Mouse (Mus musculus) brown adipose tissue, adult 24 weeks (tissue): ENCODE data around the gene 2610507B11Rik. TPM values are rescaled to one million over a fixed set of nuclear protein-coding genes. Genes with fewer than 3 reads are reported as not detected.

Experiments
- H3K27ac ChIP-seq: fragments of 200-500 bp; replicated peaks from 2 replicates; pipeline ENCODE4 v1.5.1; 2012; ENCODE audit warnings: low read depth, mild to moderate bottlenecking, low read length
- H3K4me1 ChIP-seq: fragments of 200-500 bp; 2 replicates; pipeline ENCODE4 v1.6.1; 2012; ENCODE audit warnings: low read length, mixed read lengths; ENCODE audit not compliant: control insufficient read depth, insufficient read depth, insufficient read length
- H3K4me3 ChIP-seq: fragments of 200-500 bp; 2 replicates; pipeline ENCODE4 v1.5.1; 2012; ENCODE audit warnings: low read depth, mild to moderate bottlenecking, low read length, moderate library complexity; ENCODE audit not compliant: insufficient read depth
- polyA plus RNA-seq: library from polyadenylated mRNA; stranded (reverse); fragments of >200 nt; gene quantifications from 2 replicates; pipeline ENCODE4 v1.2.4, GENCODE M21; 2012; ENCODE audit not compliant: missing spikeins, insufficient read depth, insufficient read length

2610507B11Rik gene
- 74.3 and 104 TPM in 2 replicates for polyA plus RNA-seq

DNA sequence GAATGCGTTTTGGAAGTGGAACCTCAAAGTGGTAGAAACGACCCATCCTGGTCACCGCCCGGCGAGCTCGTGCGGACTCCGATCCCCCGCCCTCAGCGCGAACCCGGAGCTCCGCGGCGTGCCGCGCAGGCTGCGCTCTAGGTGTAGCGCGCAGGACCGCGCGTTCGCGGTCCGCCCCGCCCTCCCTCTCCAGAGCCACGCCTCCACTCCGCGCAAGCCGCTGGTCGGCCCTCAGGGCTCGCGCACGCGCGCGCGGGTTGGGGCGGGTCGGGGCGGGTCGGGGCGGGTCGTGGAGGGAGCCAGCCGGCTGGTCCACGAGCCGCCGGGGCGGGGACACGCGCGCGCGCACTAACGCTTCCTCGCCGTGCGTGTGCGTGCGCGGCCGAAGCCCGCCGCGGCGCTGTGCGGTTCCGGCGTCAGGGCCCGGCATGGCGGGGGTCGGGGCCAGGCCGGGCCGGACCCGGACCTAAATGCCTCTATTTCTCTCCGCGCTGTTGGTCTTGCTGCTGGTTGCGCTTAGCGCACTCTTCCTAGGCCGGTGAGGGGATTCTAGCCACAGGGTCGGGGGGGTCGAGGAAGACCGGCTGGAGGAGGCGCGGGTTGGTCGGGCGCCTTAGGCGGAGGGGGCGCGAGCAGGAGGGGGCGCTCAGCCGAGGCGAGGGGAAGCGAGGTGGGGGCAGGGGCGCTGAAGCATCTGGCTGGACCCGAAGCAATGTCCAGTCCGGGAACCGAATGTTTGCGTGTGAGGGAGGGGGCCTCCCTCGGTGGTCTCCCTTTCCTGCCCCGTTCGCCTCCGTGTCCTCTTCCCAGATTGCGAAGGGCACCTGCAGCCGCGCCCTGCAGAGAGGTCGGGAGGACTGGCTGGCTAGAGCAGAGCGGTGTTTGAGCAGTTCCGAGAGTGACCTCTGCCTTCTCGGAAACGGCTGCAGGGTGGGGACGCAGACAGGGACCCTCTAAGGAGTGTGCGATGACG is at the start of gene 2610507B11Rik:
Gene 2610507B11Rik, plus strand, starts transcription at position 373 of the 973 bp plus-strand sequence.
- H3K4me1 ChIP-seq: no peaks in the 10 kb centered on the region; the same call in 1 of the 2 replicates
- peak within 1 kb of the TSS; percentile 78 for H3K27ac ChIP-seq
- peak within 1 kb of the TSS; percentile 97 for H3K4me3 ChIP-seq

DNA sequence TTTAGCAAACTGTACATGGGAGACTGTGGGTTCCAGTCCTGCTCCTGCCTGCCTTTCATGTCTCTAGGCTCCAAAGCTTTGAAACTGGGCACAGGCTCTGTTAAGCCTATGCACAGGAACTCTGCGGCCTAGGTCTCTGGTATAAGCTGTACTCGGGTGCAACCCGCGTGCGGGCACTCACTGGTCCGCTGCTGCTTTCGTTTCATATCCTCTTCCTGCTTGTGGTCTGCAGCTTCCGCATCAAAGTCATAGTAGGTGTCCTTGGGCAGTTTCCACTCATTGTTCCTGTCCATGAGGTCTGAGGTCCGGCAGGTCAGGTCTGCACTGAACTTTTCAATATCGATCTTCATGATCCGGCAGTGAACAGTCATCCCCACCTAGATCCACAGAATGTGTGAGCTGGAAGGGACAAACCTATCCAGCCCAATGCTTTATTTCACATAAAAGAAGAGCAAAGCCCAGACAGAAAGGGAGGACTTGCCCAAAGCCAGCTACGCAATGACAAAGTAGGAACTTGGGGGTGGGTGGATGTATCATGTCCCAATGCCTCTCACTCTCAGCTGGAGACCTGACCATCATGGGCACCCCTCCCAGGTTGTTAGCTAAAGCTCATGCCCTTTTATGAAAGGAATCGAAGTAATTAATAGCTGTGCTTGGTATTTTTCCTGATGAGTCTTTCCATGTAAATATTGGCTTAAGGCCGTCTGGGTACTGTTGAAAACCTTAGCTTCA is 48.3 kb upstream of the 2610507B11Rik start:
- Histone ChIP-seq H3K27ac (no peak overlapping the region), H3K4me3 (no peak overlapping the region), H3K4me1 (no peaks in the 10 kb centered on the region)

DNA sequence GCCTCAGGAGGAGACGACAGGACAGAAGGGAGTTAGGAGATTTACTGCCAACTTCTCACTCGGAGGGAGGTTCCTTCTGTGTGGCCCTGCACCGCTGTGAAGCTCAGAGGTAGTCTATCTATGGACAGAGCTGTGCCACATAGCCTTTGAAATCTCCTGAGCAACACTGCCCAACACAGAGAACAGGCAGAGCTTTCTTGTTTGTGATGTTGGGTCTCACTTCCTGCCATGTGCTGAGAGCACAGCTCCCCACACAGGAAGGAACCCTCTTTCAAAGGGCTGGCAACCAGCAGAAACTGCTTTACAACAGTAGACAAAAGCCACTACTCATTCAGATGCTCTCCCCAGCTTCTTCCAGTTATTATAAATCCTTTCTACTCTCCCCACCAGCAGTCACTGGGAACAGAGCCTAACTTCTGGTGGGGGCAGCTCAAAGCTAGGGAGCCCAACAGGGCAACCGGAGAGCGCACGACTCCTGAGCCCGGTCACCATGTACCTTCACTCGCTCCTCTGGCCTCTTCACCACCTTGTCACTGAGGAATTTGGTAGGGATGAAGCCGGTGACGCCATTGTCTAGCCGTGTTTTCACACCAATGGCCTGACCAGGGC is 45.7 kb upstream of the 2610507B11Rik start:
- no peak overlapping the region for H3K4me3 ChIP-seq
- H3K4me1 ChIP-seq: no peaks in the 10 kb centered on the region
- H3K27ac ChIP-seq: no peak overlapping the region

DNA sequence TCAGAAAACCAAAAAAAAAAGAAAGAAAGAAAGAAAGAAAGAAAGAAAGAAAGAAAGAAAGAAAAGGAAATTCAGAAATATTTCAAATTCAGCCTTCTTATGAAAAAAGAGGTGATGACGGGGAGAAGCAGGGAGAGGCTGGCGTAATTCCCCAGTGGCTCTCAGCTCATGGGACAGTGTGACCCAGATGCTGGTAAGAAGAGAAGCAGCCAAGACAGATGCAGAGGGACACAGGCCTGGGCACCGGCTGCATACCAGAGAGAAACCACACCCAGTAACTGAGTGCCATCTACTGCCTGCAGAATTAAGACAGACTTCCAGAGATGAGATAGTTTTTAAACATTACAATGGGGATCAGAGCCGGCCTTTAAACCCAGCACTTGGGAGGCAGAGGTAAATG is 38.0 kb upstream of the 2610507B11Rik start:
- Histone ChIP-seq H3K4me1 (no peaks in the 10 kb centered on the region), H3K4me3 (no peak overlapping the region), H3K27ac (no peak overlapping the region)

DNA sequence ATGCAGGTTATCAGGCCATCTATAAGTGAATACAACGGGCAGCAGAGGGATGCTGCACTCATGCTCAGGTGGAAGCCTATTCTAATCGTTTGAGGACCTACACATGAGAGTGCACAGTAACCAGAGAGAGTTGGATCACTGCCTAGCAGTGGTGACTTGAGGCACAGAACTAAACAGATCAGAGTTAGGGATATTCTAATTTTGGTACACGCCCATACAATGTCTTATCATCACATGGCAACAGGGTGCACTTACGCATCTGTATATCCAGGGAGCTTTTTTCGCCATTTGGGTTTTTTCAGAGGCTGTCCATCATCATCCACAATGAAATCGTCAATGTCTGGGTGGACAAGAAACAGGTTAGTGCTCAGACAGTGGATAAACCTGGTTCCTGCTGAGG is 30.0 kb upstream of the 2610507B11Rik start:
- H3K4me3 ChIP-seq: no peak overlapping the region
- no peak overlapping the region for H3K27ac ChIP-seq
- no peaks in the 10 kb centered on the region for H3K4me1 ChIP-seq

DNA sequence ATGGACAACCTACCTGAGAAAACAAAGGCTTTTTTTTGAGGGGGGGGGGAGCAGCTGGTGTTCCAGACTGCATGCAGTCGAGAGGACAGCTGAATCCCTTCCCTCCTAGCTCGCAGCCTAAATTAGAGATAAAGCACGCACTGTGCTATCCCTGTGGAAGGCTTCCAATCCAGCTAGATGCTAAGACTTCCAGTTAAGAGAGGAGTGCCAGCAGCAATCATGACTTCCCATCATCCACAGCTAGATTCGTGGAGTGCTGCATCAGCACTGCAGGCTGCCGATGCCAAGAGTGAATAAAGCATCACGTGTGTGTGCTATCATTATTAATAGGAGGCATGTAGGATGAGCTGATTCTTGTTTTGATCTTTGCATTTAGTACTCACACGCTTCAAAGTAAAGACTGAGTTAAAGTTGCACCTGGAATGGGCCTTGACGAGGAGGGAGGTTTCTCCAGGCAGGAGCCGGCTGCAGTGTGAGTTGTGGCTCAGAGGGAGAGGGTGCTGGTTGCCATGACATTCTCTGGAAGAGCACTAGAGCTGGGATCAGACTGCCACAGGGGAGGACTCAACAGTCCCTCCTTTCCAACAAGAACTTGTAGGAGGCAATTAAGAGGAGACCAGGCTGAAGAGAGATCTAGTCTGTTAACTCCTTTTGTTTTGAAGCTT is 21.2 kb upstream of the 2610507B11Rik start:
- H3K27ac ChIP-seq: no peak overlapping the region
- H3K4me1 ChIP-seq: no peaks in the 10 kb centered on the region
- H3K4me3 ChIP-seq: no peak overlapping the region

DNA sequence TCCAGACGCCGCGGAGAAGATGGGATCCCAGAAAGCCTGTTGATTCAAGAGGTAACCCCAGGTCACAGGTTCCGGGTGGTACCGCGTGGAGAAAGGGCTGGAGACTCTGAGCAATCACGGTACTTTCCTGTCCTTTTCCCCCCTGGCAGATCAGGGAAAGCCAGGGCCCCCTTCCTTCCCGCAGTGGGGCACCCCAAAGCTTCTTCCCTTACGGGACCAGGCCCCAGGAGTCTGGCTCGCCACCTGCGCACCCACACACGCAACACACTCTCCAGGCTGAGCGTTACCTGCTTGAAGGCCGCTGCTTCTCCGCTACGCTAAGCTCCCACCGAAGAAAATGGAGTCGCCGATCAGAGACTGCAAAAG is 16.3 kb upstream of the 2610507B11Rik start:
- Histone ChIP-seq H3K27ac (peak overlapping the region; percentile 82), H3K4me1 (0 out of 2 replicates have a peak, but pooled peaks cover 3% of the 10 kb centered on the region), H3K4me3 (peak overlapping the region; percentile 83)

DNA sequence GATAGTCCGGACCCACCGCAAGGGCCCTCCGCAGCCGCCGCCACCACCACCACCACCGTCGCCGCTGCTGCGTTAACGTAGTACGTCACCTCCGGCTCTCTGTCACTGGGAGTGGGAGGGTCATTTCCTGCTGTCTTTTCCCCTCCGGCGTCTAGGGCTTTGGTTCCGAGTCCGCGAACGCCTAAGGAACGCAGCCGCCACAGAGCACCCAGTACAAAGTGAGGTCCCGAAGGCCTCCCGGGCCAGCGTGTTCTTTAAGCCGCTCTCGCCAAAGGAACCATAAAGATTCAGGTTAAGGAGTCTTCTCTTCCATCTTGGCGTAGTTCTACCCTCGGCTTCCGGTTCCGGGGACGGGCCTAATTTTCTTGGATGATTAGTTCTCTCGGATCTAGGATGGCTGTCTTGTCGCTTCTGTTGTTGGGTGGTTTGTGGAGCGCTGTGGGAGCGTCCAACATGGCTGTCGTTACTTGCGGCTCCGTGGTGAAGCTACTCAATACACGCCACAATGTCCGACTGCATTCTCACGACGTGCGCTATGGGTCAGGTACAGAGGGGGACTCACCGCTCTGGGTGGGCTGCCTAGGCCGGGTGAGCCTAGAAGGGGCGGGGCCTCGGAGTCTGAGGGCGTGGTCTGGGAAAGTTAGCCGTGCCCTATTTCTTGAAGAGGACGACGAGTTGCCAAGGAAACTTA is 15.8 kb upstream of the 2610507B11Rik start, which contains the start of the genes Sdf2 and Supt6:
Gene Sdf2, plus strand, starts transcription at position 120 of the 691 bp plus-strand sequence.
Gene Supt6, minus strand, starts transcription at position 361 of the 691 bp plus-strand sequence.
- Histone ChIP-seq H3K4me3 (peak within 1 kb of the TSS; percentile 83), H3K27ac (peak within 1 kb of the TSS; percentile 99), H3K4me1 (0 out of 2 replicates have a peak, but pooled peaks cover 3% of the 10 kb centered on the region)

DNA sequence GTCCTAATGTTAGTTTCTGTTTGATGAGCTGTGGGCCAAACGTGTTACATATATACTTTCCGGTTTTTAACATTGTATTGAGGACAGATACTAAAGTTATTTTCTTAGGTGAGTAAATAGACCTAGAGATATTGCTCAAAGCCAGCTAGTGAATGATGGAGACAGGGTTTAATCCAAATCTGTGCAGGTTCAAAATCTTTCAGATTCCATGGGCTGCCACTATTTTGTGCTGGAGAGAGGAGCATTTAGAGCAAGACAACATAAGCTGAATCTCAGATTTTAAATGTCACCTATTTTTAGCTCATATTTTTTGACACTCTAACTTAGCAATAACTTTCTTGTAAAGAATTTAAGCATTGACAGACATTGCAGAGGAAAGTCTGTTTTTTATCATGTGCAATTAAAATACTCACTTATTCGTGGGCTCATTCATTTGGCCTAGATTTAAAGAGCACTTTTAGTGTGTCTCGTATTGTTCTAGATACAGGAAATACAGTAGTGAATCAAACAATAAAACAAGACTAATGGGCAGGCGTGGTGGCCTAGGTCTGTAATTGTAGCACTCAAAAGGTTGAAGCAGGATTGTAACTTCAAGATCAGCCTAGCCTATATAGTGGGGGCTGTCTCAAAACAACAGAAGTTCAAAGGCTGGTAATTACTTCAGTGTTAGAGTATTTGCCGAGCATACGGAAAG is 15.1 kb upstream of the 2610507B11Rik start:
- H3K27ac ChIP-seq: no peak overlapping the region
- H3K4me3 ChIP-seq: peak overlapping the region; percentile 83
- 0 out of 2 replicates have a peak, but pooled peaks cover 3% of the 10 kb centered on the region for H3K4me1 ChIP-seq

DNA sequence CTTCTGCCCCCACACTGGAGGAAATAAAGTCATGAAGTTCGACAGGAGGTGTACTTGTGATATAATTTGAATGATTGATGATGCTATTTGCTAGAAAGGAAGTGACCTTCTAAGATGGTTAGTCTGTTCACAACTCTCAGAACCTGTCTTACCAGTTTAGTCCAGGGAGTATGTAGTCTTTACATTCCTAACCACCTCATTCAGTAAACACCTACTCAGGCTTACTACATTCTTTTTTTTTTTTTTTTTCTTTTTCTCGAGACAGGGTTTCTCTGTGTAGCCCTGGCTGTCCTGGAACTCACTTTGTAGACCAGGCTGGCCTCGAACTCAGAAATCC is 14.6 kb upstream of the 2610507B11Rik start:
- 0 out of 2 replicates have a peak, but pooled peaks cover 3% of the 10 kb centered on the region for H3K4me1 ChIP-seq
- H3K4me3 ChIP-seq: no peak overlapping the region
- no peak overlapping the region for H3K27ac ChIP-seq

DNA sequence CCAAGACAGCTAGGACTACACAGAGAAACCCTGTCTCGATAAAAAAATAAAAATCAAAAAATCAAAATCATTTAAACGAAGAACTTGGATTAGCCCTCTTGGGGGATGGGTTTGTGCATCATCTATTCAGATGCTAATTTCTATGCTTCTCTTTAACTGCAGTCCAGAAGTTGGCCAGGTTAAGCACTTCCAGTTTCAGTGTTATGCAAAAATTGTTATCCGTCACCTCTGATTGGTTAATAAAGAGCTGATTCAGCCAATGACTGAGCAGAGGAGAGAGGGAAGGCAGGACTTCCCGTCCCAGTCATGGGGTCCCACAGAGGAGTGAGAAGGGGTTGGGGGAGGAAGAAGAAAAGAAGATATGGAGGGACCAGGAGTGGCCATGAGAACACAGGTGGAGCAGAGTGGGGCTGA is 13.8 kb upstream of the 2610507B11Rik start:
- Histone ChIP-seq H3K4me1 (0 out of 2 replicates have a peak, but pooled peaks cover 3% of the 10 kb centered on the region), H3K4me3 (no peak overlapping the region), H3K27ac (no peak overlapping the region)

DNA sequence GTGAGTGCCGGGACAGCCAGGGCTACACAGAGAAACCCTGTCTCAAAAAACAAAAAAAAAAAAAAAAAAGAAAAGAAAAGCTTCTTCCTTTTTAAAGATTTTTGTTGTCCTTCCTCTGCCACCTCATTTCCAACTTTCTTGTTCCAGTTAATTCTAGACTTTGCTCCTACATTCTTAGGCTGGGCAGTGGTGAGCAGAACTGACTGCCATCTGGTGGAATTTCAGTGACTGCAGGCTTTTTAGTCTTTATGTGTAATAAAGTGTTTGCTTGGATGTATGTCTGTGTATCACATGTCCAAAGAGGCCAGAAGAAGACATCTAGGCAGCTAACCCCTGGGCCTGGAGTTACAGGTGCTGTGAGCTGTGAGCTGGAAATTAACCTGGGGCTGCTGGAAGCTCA is 4.9 kb upstream of the 2610507B11Rik start:
- no peak overlapping the region for H3K27ac ChIP-seq
- no peak overlapping the region for H3K4me3 ChIP-seq
- no peaks in the 10 kb centered on the region; the same call in 1 of the 2 replicates for H3K4me1 ChIP-seq

DNA sequence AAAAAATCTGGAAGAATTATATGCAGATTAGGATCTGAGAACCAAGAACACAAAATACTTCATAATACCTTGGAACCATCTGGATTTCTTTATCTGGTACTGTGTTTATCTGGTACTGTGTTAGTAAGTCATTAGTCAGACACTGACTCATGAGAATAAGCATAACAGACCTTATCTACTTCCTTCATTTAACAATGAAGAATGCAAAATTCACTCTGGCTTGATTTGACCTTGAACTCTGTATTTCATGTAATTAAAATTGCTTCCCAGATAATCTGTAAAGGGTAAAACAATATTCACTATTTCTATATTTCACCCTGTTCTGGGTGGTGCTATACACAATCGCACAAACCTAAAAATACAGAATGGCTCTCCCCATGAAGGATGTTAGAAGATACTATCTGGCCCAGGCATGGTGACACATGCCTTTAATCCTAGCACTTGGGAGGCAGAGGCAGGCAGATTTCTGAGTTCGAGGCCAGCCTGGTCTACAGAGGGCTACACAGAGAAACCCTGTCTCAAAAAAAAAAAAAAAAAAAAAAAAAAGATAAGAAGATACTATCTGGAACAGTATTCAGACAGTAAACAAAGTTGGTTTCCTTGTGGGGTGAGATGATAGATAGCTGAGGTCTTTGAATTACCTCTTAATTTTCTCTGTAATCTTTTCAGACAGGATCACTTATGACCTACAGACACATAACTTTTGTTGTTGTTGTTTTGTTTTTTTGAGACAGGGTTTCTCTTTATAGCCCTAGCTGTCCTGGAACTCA is 878 bp upstream of the 2610507B11Rik start:
- no peak overlapping the region for H3K27ac ChIP-seq
- no peaks in the 10 kb centered on the region; the same call in 1 of the 2 replicates for H3K4me1 ChIP-seq
- H3K4me3 ChIP-seq: peak overlapping the region; percentile 44; the same call in 1 of the 2 replicates
